Mouse (Mus musculus): ENCODE measurements at regions not wholly inside any gene's neighbourhood (a gene's known extent, or its start where the extent isn't known, plus 50 kb on each side); places are given as distances from the start of the nearest gene placed in this dataset.

- H3K27me3 ChIP-seq (ENCODE audit: control insufficient read depth, insufficient read depth, low read length), result no peaks in the 10 kb centered on the region
- no peak overlapping the region for H3K4me2 ChIP-seq (ENCODE audit: low read depth, low read length)
- 88% methylated on average over 3 of the region's 3 CpGs for WGBS
- H3K27ac ChIP-seq (ENCODE audit: low read depth, low read length), result no peak overlapping the region
- H3K4me1 ChIP-seq (ENCODE audit: control insufficient read depth, insufficient read depth, low read length), result no peaks in the 10 kb centered on the region
- no peak overlapping the region for H3K4me3 ChIP-seq (ENCODE audit: low read depth, low read length)
- no peak overlapping the region for H3K9ac ChIP-seq (replicated peaks; ENCODE audit: low read depth, low read length)
- no peak for ATAC-seq (ENCODE audit: low read depth)
- H3K36me3 ChIP-seq (ENCODE audit: control insufficient read depth, insufficient read depth, low read length), result no peaks in the 10 kb centered on the region
- H3K9me3 ChIP-seq (ENCODE audit: control insufficient read depth, low read length), result no peaks in the 10 kb centered on the region
Observed at GRCm38 (mm10) chr3:103494043-103494442, 81.0 kb upstream of the Syt6 start.

GRCm38 (mm10) chr3:103496083-103496482 is 78.9 kb upstream of the Syt6 start:
- ATAC-seq (ENCODE audit: low read depth), result no peak
- H3K4me3 ChIP-seq (ENCODE audit: low read depth, low read length), result no peak overlapping the region

GRCm38 (mm10) chr3:103496683-103497082 is 78.3 kb upstream of the Syt6 start:
- no peaks in the 10 kb centered on the region for H3K27me3 ChIP-seq (ENCODE audit: control insufficient read depth, insufficient read depth, low read length)
- H3K36me3 ChIP-seq (ENCODE audit: control insufficient read depth, insufficient read depth, low read length), result no peaks in the 10 kb centered on the region
- H3K9me3 ChIP-seq (ENCODE audit: control insufficient read depth, low read length), result no peaks in the 10 kb centered on the region
- no peak overlapping the region for H3K4me2 ChIP-seq (ENCODE audit: low read depth, low read length)
- no peak overlapping the region for H3K4me3 ChIP-seq (ENCODE audit: low read depth, low read length)
- H3K27ac ChIP-seq (ENCODE audit: low read depth, low read length), result no peak overlapping the region
- 45% methylated on average over 3 of the region's 3 CpGs for WGBS
- H3K4me1 ChIP-seq (ENCODE audit: control insufficient read depth, insufficient read depth, low read length), result no peaks in the 10 kb centered on the region
- H3K9ac ChIP-seq (replicated peaks; ENCODE audit: low read depth, low read length), result no peak overlapping the region
- ATAC-seq (ENCODE audit: low read depth), result no peak

More at GRCm38 (mm10) chr3:103496083-103496482, 78.9 kb upstream of the Syt6 start:
- Histone ChIP-seq H3K4me2 (ENCODE audit: low read depth, low read length) (no peak overlapping the region), H3K4me1 (ENCODE audit: control insufficient read depth, insufficient read depth, low read length) (no peaks in the 10 kb centered on the region), H3K9ac (replicated peaks; ENCODE audit: low read depth, low read length) (no peak overlapping the region), H3K36me3 (ENCODE audit: control insufficient read depth, insufficient read depth, low read length) (no peaks in the 10 kb centered on the region), H3K27me3 (ENCODE audit: control insufficient read depth, insufficient read depth, low read length) (no peaks in the 10 kb centered on the region), H3K27ac (ENCODE audit: low read depth, low read length) (no peak overlapping the region), H3K9me3 (ENCODE audit: control insufficient read depth, low read length) (no peaks in the 10 kb centered on the region)
- 91% methylated on average over 6 of the region's 6 CpGs for WGBS

DNA sequence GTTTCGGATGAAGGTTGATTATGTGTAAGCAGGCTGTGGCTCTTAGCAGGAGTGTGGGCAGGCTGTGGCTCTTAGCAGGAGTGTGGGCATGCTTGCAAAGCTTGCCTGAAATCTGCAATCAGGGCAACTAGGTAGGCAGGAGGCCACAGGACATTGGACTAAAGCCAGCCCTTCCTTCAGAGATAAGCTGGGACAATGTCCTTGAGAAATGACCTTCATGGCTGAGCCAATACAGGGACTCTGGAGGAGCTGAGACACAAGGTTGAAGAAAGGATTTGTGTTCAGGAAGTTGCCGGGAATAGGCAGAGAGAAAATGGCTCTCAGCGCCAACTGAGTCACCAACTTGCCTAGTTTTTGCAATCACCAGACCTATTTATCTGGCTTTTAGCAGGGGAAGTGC is 77.3 kb upstream of the Syt6 start:
- H3K36me3 ChIP-seq (ENCODE audit: control insufficient read depth, insufficient read depth, low read length), result no peaks in the 10 kb centered on the region
- H3K9me3 ChIP-seq (ENCODE audit: control insufficient read depth, low read length), result no peaks in the 10 kb centered on the region
- no peak for ATAC-seq (ENCODE audit: low read depth)
- H3K9ac ChIP-seq (replicated peaks; ENCODE audit: low read depth, low read length), result no peak overlapping the region
- H3K4me3 ChIP-seq (ENCODE audit: low read depth, low read length), result no peak overlapping the region
- H3K4me2 ChIP-seq (ENCODE audit: low read depth, low read length), result no peak overlapping the region
- 95% methylated on average over 3 of the region's 3 CpGs for WGBS
- no peak overlapping the region for H3K27ac ChIP-seq (ENCODE audit: low read depth, low read length)
- no peaks in the 10 kb centered on the region for H3K4me1 ChIP-seq (ENCODE audit: control insufficient read depth, insufficient read depth, low read length)
- H3K27me3 ChIP-seq (ENCODE audit: control insufficient read depth, insufficient read depth, low read length), result no peaks in the 10 kb centered on the region

DNA sequence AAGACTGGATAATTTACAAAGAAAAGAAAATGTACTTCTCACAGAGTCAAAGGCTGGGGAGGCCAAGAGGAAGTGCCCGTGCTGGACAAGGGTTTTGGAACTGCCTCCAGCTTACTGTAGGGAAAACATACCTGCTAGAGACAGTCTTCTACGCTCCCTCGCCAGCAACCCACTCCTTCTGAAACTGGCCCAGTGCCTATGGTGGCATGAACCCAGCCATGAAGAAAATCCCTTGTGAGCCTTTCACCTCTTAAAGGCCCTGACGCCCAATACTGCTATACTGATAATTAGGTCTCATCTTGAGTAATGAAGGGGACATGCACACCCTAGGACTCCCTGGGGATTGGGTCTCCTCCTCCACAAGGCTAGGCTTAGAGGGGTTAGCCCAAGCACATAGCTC is 76.6 kb upstream of the Syt6 start:
- H3K36me3 ChIP-seq (ENCODE audit: control insufficient read depth, insufficient read depth, low read length), result no peaks in the 10 kb centered on the region
- no peaks in the 10 kb centered on the region for H3K4me1 ChIP-seq (ENCODE audit: control insufficient read depth, insufficient read depth, low read length)
- H3K9ac ChIP-seq (replicated peaks; ENCODE audit: low read depth, low read length), result no peak overlapping the region
- WGBS, result 80% methylated on average over 4 of the region's 4 CpGs
- no peaks in the 10 kb centered on the region for H3K9me3 ChIP-seq (ENCODE audit: control insufficient read depth, low read length)
- ATAC-seq (ENCODE audit: low read depth), result no peak
- no peak overlapping the region for H3K4me2 ChIP-seq (ENCODE audit: low read depth, low read length)
- H3K27ac ChIP-seq (ENCODE audit: low read depth, low read length), result no peak overlapping the region
- no peaks in the 10 kb centered on the region for H3K27me3 ChIP-seq (ENCODE audit: control insufficient read depth, insufficient read depth, low read length)
- H3K4me3 ChIP-seq (ENCODE audit: low read depth, low read length), result no peak overlapping the region

DNA sequence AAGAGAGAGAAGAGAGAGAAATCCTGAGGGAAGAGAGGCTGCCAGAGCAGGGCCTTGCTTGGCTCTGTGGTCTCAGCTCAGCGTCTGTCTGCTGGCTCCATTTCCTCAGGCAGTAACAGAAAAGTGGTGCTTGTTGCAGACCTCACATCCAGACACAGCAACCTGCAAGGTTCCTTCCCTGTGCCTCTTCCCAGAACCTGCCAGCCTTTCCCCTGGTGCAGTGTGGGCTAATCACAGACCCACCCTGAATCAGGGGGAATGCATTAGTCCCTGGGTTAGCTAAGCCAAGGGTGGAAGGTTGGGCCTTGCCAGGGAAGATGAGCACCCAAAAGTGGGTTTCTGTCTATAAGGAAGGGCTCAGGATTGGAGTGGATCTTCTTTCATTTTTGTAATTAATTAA is 75.2 kb upstream of the Syt6 start:
- H3K4me1 ChIP-seq (ENCODE audit: control insufficient read depth, insufficient read depth, low read length), result no peaks in the 10 kb centered on the region
- H3K36me3 ChIP-seq (ENCODE audit: control insufficient read depth, insufficient read depth, low read length), result no peaks in the 10 kb centered on the region
- H3K4me3 ChIP-seq (ENCODE audit: low read depth, low read length), result no peak overlapping the region
- ATAC-seq (ENCODE audit: low read depth), result no peak
- H3K9ac ChIP-seq (replicated peaks; ENCODE audit: low read depth, low read length), result no peak overlapping the region
- no peaks in the 10 kb centered on the region for H3K9me3 ChIP-seq (ENCODE audit: control insufficient read depth, low read length)
- no peaks in the 10 kb centered on the region for H3K27me3 ChIP-seq (ENCODE audit: control insufficient read depth, insufficient read depth, low read length)
- H3K27ac ChIP-seq (ENCODE audit: low read depth, low read length), result no peak overlapping the region
- no peak overlapping the region for H3K4me2 ChIP-seq (ENCODE audit: low read depth, low read length)
- WGBS, result 56% methylated on average over 1 of the region's 1 CpGs

GRCm38 (mm10) chr3:103500366-103500765 is 74.7 kb upstream of the Syt6 start:
- Histone ChIP-seq H3K4me3 (ENCODE audit: low read depth, low read length) (no peak overlapping the region), H3K27me3 (ENCODE audit: control insufficient read depth, insufficient read depth, low read length) (no peaks in the 10 kb centered on the region), H3K4me2 (ENCODE audit: low read depth, low read length) (no peak overlapping the region), H3K36me3 (ENCODE audit: control insufficient read depth, insufficient read depth, low read length) (no peaks in the 10 kb centered on the region), H3K27ac (ENCODE audit: low read depth, low read length) (no peak overlapping the region), H3K9me3 (ENCODE audit: control insufficient read depth, low read length) (no peaks in the 10 kb centered on the region), H3K4me1 (ENCODE audit: control insufficient read depth, insufficient read depth, low read length) (no peaks in the 10 kb centered on the region), H3K9ac (replicated peaks; ENCODE audit: low read depth, low read length) (no peak overlapping the region)
- WGBS, result 69% methylated on average over 4 of the region's 4 CpGs
- ATAC-seq (ENCODE audit: low read depth), result no peak

DNA sequence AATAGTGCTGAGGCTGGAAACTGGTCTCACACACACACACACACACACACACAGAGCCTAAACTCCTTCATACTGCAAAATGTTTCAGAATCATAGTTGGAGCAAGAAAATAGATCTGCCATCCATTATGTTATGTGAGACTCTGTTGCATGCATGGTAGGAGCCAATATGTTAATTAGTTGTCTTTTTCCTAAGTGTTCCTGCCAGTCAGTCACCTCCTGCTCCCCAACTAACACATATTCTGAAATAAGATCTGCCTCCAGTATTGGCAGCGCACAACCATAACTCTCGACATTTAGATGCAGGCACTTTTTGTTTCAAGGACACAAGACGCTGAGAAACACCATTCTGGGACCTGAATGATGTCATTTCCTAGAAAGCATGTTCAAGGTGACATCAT is 70.9 kb upstream of the Syt6 start:
- Histone ChIP-seq H3K4me2 (ENCODE audit: low read depth, low read length) (no peak overlapping the region), H3K9me3 (ENCODE audit: control insufficient read depth, low read length) (no peaks in the 10 kb centered on the region), H3K4me3 (ENCODE audit: low read depth, low read length) (no peak overlapping the region), H3K9ac (replicated peaks; ENCODE audit: low read depth, low read length) (no peak overlapping the region), H3K36me3 (ENCODE audit: control insufficient read depth, insufficient read depth, low read length) (no peaks in the 10 kb centered on the region), H3K4me1 (ENCODE audit: control insufficient read depth, insufficient read depth, low read length) (no peaks in the 10 kb centered on the region), H3K27ac (ENCODE audit: low read depth, low read length) (no peak overlapping the region), H3K27me3 (ENCODE audit: control insufficient read depth, insufficient read depth, low read length) (no peaks in the 10 kb centered on the region)
- no peak for ATAC-seq (ENCODE audit: low read depth)
- 88% methylated on average over 3 of the region's 3 CpGs for WGBS

- no peak overlapping the region for H3K4me3 ChIP-seq (ENCODE audit: low read depth, low read length)
- no peak overlapping the region for H3K4me2 ChIP-seq (ENCODE audit: low read depth, low read length)
- H3K36me3 ChIP-seq (ENCODE audit: control insufficient read depth, insufficient read depth, low read length), result no peaks in the 10 kb centered on the region
- ATAC-seq (ENCODE audit: low read depth), result no peak
- H3K9ac ChIP-seq (replicated peaks; ENCODE audit: low read depth, low read length), result no peak overlapping the region
- H3K4me1 ChIP-seq (ENCODE audit: control insufficient read depth, insufficient read depth, low read length), result no peaks in the 10 kb centered on the region
- H3K9me3 ChIP-seq (ENCODE audit: control insufficient read depth, low read length), result no peaks in the 10 kb centered on the region
- no peak overlapping the region for H3K27ac ChIP-seq (ENCODE audit: low read depth, low read length)
- 82% methylated on average over 6 of the region's 6 CpGs for WGBS
- H3K27me3 ChIP-seq (ENCODE audit: control insufficient read depth, insufficient read depth, low read length), result no peaks in the 10 kb centered on the region
Observed at GRCm38 (mm10) chr3:103513411-103513810, 61.6 kb upstream of the Syt6 start.

DNA sequence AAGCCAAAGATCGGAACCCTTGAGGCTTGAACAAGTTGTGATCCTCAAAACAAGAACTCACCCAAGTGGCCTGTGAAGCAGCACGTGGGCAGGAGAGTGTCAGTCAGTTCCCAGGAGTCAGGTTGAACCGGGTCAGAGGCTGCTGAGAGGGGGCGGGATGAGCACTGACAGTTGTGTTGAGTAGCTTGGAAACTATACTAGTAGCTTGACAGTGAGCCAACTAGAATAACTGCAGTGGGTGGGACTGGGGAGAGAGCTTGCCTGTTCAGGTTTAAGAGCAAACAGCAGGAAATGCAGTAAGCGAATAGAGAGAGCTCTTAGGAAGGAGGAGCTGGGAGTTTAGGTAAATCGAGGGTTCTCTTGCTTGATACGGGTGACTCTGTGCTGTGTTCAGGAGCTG is 61.0 kb upstream of the Syt6 start:
- Histone ChIP-seq H3K27ac (ENCODE audit: low read depth, low read length) (no peak overlapping the region), H3K9me3 (ENCODE audit: control insufficient read depth, low read length) (no peaks in the 10 kb centered on the region), H3K9ac (replicated peaks; ENCODE audit: low read depth, low read length) (no peak overlapping the region), H3K27me3 (ENCODE audit: control insufficient read depth, insufficient read depth, low read length) (no peaks in the 10 kb centered on the region), H3K4me1 (ENCODE audit: control insufficient read depth, insufficient read depth, low read length) (no peaks in the 10 kb centered on the region), H3K4me2 (ENCODE audit: low read depth, low read length) (no peak overlapping the region), H3K36me3 (ENCODE audit: control insufficient read depth, insufficient read depth, low read length) (no peaks in the 10 kb centered on the region), H3K4me3 (ENCODE audit: low read depth, low read length) (no peak overlapping the region)
- 65% methylated on average over 7 of the region's 7 CpGs for WGBS
- no peak for ATAC-seq (ENCODE audit: low read depth)
